Mouse (Mus musculus): Measurements from ENCODE around the gene Churc1.

The Churc1 gene

GRCm38 (mm10) chr12:76795350-76795749 lies 30.0 kb downstream of the Churc1 start, which contains the start of gene Gpx2:
Gpx2 (minus strand) TSS chr12:76795554.
- no peak for DNase-seq (ENCODE audit: low read depth)

- no peak for DNase-seq (ENCODE audit: low read depth)
These were observed 31.7 kb downstream of the Churc1 start for GRCm38 (mm10) chr12:76796938-76797539.

DNA sequence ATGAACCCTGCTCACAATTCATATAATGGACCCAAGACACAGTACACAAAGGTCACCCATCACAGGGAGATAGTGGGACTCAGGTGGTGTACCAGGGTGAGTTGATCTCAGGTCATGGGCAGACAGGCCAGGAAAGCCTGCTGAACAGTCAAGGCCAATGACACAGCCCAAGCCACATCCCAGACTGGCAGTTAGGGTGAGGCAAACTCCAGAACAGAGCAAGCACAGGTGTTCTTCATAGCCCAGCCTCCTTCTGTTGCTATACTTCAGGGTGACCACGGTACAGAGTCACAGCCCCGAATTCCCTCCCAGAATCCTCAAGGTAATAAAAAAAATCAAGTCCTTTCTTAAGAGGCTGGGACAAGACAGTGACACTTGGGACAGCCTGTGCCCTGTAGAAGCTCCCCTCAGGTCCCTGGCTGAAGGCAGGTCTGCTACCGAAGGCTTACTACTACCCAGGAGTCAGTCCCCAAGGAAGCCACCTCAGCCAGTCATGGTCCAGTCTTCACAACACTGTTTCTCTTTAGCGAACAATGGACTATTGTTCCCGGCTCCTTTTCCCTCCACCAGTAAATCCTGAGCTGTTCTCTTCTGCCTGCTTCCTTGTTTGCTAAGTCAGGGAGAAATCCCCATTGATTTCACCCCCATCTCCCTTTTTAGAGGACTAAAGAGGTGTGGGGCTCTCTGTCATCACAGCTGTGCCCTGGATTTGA lies 32.8 kb downstream of the Churc1 start:
- DNase-seq (ENCODE audit: low read depth), result no peak

DNA sequence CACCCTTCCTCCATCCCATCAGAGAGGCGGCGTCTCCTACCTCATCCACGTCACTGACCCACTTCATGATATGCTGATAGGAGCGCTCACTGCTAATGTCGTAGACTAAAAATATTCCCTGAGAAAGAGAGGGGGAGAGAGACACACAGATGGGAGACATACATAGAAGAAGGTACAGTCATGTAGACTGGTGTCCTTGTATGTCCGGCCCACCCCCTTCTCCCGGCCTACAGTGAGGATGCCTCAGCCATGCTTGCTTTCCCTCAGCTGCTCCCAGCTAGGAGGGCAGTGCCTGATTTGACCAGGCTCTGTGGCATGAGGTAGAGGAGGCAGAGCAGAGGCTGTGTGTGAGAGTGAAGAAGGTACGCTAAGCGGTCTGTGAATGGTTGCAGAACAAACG lies 37.7 kb downstream of the Churc1 start:
- DNase-seq (ENCODE audit: low read depth), result no peak

GRCm38 (mm10) chr12:76803700-76804252 lies 38.4 kb downstream of the Churc1 start:
- peak; percentile 71 for DNase-seq (ENCODE audit: low read depth)

GRCm38 (mm10) chr12:76805056-76805811 lies 39.9 kb downstream of the Churc1 start:
- no peak for DNase-seq (ENCODE audit: low read depth)

- no peak for DNase-seq (ENCODE audit: low read depth)
These were observed 42.5 kb downstream of the Churc1 start for GRCm38 (mm10) chr12:76807796-76808195.

DNA sequence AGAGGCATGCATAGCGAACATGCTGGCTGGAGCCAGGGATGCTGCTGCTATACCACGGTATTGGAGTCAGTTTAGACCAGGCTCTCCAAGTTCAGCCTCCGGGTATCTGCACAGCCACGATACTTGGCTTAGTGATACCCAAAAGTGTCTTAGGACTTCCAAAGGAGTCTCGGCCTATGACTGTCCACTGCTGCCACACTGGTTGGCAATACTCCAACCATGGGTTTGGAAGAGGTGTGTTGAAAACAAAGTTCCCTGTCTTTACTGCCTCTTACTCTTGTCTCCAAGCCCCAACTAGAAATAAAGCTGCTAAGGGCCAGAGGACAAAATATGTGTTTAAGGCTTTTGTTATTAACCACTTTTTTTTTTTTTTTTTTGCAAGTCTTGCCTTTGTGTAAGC lies 45.2 kb downstream of the Churc1 start:
- no peak for DNase-seq (ENCODE audit: low read depth)

DNA sequence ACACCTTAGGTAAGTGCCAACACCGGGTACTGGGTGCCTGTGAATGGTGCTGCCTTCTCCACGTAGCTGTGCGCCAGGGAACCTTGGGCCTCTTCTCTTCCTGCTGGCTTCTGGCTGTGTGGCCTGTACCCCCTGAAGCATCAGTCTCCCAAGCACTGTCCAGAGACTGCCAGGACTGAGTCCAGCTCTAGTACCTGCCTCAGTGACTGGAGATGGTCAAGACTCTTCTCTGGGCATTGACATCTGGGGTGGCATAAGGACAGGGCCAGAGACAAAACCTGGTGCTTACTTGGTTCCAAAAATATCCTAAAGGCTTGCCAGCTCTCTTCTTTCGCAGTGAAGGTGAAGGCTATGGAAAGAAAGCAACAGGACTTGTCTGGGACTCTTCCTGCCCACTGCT lies 45.7 kb downstream of the Churc1 start:
- DNase-seq (ENCODE audit: low read depth), result no peak

DNA sequence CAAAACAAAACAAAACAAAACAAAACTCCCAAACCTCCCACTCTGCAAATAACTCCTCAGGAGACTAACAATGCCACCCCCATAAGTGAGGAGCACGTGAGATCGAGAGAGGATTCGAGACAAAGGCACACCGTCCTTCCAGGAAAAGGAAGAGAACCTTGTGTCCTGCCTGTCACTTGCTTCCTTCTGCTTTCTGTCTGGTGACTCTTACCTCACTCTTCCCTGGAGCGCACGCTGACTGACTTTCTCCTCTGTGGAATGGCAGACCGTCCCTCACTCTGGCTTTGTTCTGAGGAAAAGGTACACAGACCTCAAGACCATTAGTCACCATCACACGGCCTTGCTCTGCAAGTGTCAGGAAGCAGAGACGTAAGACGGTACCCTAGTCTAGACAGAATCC lies 48.2 kb downstream of the Churc1 start:
- DNase-seq (ENCODE audit: low read depth), result no peak

GRCm38 (mm10) chr12:76814120-76814519 lies 48.8 kb downstream of the Churc1 start:
- no peak for DNase-seq (ENCODE audit: low read depth)

GRCm38 (mm10) chr12:76816720-76817119 lies 51.4 kb downstream of the Churc1 start:
- no peak for DNase-seq (ENCODE audit: low read depth)

DNA sequence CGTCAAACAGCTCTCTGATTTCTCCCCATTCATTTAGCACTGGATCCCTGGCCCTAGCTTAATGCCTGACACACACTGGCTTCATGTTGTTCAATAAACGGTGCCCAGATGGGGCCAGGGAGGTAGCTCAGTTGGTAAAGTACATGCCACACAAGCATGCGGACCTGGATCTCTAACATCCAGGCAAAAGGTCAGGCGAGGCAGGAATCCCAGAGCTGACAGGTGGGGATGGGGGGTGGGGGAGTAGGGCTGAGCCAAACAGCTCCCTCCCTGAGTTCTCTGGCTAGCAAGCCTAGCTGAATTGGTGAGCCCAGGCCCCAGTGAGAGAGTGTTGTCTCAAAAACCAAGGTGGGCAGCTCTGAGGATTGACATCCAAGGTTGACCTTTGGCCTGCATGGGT lies 51.8 kb downstream of the Churc1 start:
- DNase-seq (ENCODE audit: low read depth), result no peak

GRCm38 (mm10) chr12:76818120-76818519 lies 52.8 kb downstream of the Churc1 start:
- no peak for DNase-seq (ENCODE audit: low read depth)

DNA sequence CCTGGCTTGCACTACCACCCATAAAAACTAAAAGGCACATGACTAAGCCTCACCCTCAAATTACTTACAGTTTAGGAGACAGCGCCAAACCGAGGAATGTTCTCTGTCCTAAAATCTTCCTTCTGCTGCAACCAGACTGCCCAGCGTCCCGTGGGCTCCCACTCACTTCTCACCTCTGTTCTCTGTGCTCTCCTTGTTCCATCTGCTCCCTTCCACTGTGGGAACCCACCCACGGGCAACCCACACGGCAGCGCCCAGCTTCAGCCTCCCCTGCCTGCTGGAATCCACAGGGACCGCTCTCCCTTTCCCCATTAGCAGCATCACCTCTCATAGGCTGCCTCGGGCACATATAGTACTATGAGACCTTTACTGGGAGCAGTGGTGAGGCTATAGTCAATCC lies 53.6 kb downstream of the Churc1 start:
- no peak for DNase-seq (ENCODE audit: low read depth)

DNA sequence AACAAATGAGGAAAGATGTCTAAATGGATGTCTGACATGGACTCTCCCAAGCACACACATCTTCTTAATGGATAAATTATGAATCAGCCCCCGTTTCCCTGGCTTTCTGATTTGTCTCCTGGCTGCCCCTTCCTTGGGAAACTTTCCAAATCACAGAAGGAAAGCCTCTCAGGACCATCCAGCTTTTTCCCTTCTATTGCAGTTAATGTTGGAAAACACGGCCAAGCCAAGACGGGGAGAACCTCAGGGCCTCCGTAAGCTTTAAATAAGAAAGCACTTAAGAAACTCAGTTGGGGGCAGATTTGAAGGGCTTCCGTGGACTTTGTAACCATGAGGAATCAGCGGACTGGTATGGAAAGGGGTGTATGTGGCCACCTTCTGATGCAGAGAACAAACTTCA lies 54.5 kb downstream of the Churc1 start:
- no peak for DNase-seq (ENCODE audit: low read depth)

- DNase-seq (ENCODE audit: low read depth), result no peak
These were observed 55.3 kb downstream of the Churc1 start for GRCm38 (mm10) chr12:76820615-76821014.

- no peak for DNase-seq (ENCODE audit: low read depth)
These were observed 56.8 kb downstream of the Churc1 start for GRCm38 (mm10) chr12:76822002-76822650.

DNA sequence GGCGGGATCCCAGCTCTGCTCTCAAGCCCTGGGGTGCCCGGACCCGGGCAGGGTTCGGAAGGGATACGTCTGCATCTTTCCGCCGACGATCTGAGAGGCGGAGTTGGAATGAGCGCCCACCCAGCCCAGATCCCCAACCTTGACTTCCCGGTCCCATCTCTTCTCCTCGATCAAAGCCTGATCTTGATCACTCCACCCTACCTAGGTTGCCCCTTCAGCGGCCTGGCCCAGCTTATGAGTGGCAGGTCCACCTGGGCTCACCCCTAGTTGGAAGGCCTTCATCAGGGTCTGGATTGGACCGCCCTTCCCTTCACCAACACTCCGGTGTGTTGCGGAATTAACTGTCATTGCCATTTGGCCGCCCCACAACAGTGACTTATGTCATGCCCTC lies 57.3 kb downstream of the Churc1 start, which contains the start of gene Rab15:
Gene Rab15, minus strand, starts transcription at position 258 of the 391 bp plus-strand sequence.
- DNase-seq (ENCODE audit: low read depth), result no peak

DNA sequence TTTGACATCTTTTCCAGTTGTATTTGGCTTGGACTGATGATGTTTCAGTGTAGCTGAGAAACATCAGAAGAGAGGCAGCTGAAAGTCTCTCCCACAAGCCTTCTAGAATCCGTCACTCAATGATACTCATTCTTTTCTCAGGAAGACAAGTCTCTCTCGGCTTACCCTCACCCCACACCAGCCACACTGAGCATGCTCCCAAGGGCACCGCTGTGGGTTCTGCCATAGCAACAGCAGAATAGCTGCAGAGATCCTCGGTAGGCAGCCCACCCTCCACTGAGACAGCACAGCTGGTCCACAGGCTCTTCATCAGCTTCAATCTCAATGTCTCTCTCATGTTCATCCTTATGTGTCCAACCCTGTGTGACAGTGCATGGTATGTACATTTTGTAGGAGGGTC lies 59.9 kb downstream of the Churc1 start:
- DNase-seq (ENCODE audit: low read depth), result no peak

DNA sequence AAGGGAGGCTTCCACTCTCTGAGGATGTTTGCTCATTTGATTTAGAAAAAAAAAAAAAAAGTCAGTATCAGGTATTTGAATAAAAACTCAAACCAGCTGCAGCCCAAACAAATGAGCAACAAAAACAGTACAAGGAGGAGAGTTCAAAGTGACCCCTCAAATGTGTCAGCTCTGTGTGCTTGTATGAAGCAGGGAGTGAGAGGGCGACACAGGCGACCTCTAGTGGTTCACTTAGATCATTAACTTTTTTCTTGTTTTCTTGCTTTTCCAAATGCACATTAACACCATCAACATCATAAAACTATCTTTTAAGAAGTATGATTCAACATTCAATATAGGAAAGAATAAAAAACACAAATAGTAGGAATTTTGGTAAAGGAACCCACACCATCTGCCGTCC lies 67.4 kb downstream of the Churc1 start:
- DNase-seq (ENCODE audit: low read depth), result peak; percentile 76

Data from naive thymus-derived CD4-positive, alpha-beta T cell, adult 2 months (primary cell).